Mouse (Mus musculus) stomach, embryonic 15.5 days (tissue): ENCODE results near the gene Ptger1. TPM values are rescaled to one million over a fixed set of nuclear protein-coding genes. Genes with fewer than 3 reads are reported as not detected.

Experiments used
- ATAC-seq: fragments of 200-750 bp; cut with Nextera tagmentation; 2 replicates; pipeline ENCODE4 v1.8.0; 2017; ENCODE audit warnings: low read depth, moderate number of reproducible peaks, moderate TSS enrichment; ENCODE audit not compliant: insufficient read depth, low FRiP score
- H3K27ac ChIP-seq: fragments of 300-500 bp; sonication (generic); 2 replicates; pipeline ENCODE4 v1.5.1; 2015; ENCODE audit warnings: mild to moderate bottlenecking, inconsistent platforms
- H3K27me3 ChIP-seq: fragments of 300-500 bp; sonication (generic); replicated peaks from 2 replicates; pipeline ENCODE4 v1.6.1; 2015; ENCODE audit warnings: inconsistent platforms
- H3K36me3 ChIP-seq: fragments of 300-500 bp; sonication (generic); 2 replicates; pipeline ENCODE4 v1.6.1; 2015; ENCODE audit warnings: inconsistent platforms
- H3K4me1 ChIP-seq: fragments of 300-500 bp; sonication (generic); 2 replicates; pipeline ENCODE4 v1.6.1; 2015; ENCODE audit warnings: inconsistent platforms
- H3K4me2 ChIP-seq: fragments of 300-500 bp; sonication (generic); 2 replicates; pipeline ENCODE4 v1.6.1; 2015; ENCODE audit warnings: mild to moderate bottlenecking, inconsistent platforms
- H3K4me3 ChIP-seq: fragments of 300-500 bp; sonication (generic); replicated peaks from 2 replicates; pipeline ENCODE4 v1.5.1; 2015; ENCODE audit warnings: inconsistent platforms
- H3K9ac ChIP-seq: fragments of 300-500 bp; sonication (generic); 2 replicates; pipeline ENCODE4 v1.6.1; 2015; ENCODE audit warnings: inconsistent platforms
- H3K9me3 ChIP-seq: fragments of 300-500 bp; sonication (generic); 2 replicates; pipeline ENCODE4 v1.6.1; 2016; ENCODE audit warnings: inconsistent platforms
- WGBS: fragments of 180-500 bp; shearing (Covaris S2); methylation state at CpG from one replicate; pipeline ENCODE4 v1.1.7; 2015; 5-methylcytosine and 5-hydroxymethylcytosine counted together
- polyA plus RNA-seq: library from polyadenylated mRNA; unstranded; fragments of >200 nt; fragmentation: Nextera tagmentation; extraction: Ambion mirVana; gene quantifications from 2 replicates; pipeline ENCODE4 v1.2.1, GENCODE M21; 2015

Ptger1 gene
- 4.4 and 5.4 TPM in 2 replicates for polyA plus RNA-seq

- H3K4me1 ChIP-seq: peaks cover 67% of the 10 kb centered on the region
- peak; percentile 32 for ATAC-seq
- peaks cover 9% of the 10 kb centered on the region for H3K36me3 ChIP-seq
- H3K4me3 ChIP-seq: peak within 1 kb of the TSS; percentile 20
- peak within 1 kb of the TSS; percentile 18; the same call in 1 of the 2 replicates for H3K9ac ChIP-seq
- H3K27me3 ChIP-seq: no peaks in the 10 kb centered on the region
- 14% methylated on average over 14 of the region's 14 CpGs for WGBS
- peak within 1 kb of the TSS; percentile 75 for H3K4me2 ChIP-seq
- no peaks in the 10 kb centered on the region for H3K9me3 ChIP-seq
- H3K27ac ChIP-seq: peak within 1 kb of the TSS; percentile 86
Observed at GRCm38 (mm10) chr8:83665969-83666865, at the start of gene Ptger1. Gene Ptger1 (plus strand): TSS chr8:83666678.

GRCm38 (mm10) chr8:83617111-83617510 is 49.4 kb upstream of the Ptger1 start:
- no peak for ATAC-seq
- 86% methylated on average over 2 of the region's 2 CpGs for WGBS
- Histone ChIP-seq H3K27ac (no peak overlapping the region), H3K36me3 (peaks cover 9% of the 10 kb centered on the region; the same call in 1 of the 2 replicates), H3K9ac (no peak overlapping the region), H3K9me3 (no peaks in the 10 kb centered on the region), H3K4me3 (no peak overlapping the region), H3K27me3 (no peaks in the 10 kb centered on the region), H3K4me2 (no peak overlapping the region), H3K4me1 (peaks cover 1% of the 10 kb centered on the region; the same call in 1 of the 2 replicates)

- 89% methylated on average over 2 of the region's 2 CpGs for WGBS
- Histone ChIP-seq H3K4me1 (peaks cover 3% of the 10 kb centered on the region; the same call in 1 of the 2 replicates), H3K27me3 (no peaks in the 10 kb centered on the region), H3K36me3 (0 out of 2 replicates have a peak, but pooled peaks cover 5% of the 10 kb centered on the region), H3K27ac (no peak overlapping the region), H3K9ac (no peak overlapping the region), H3K4me3 (no peak overlapping the region), H3K9me3 (no peaks in the 10 kb centered on the region), H3K4me2 (no peak overlapping the region)
- no peak for ATAC-seq
Observed at GRCm38 (mm10) chr8:83618566-83618965, 47.9 kb upstream of the Ptger1 start.

GRCm38 (mm10) chr8:83619568-83620285 is 46.8 kb upstream of the Ptger1 start:
- Histone ChIP-seq H3K36me3 (no peaks in the 10 kb centered on the region), H3K27me3 (no peaks in the 10 kb centered on the region), H3K4me1 (peaks cover 3% of the 10 kb centered on the region; the same call in 1 of the 2 replicates), H3K9ac (no peak overlapping the region), H3K27ac (peak overlapping the region; percentile 64), H3K4me2 (no peak overlapping the region), H3K9me3 (no peaks in the 10 kb centered on the region), H3K4me3 (no peak overlapping the region)
- ATAC-seq: peak; percentile 29; the same call in 1 of the 2 replicates
- 78% methylated on average over 9 of the region's 9 CpGs for WGBS

GRCm38 (mm10) chr8:83621691-83622388 is 44.6 kb upstream of the Ptger1 start:
- WGBS: 52% methylated on average over 15 of the region's 15 CpGs
- no peaks in the 10 kb centered on the region for H3K9me3 ChIP-seq
- no peaks in the 10 kb centered on the region for H3K27me3 ChIP-seq
- H3K4me2 ChIP-seq: peak overlapping the region; percentile 88
- H3K36me3 ChIP-seq: no peaks in the 10 kb centered on the region
- no peak overlapping the region for H3K27ac ChIP-seq
- no peak for ATAC-seq
- peak overlapping the region; percentile 26; the same call in 1 of the 2 replicates for H3K9ac ChIP-seq
- H3K4me1 ChIP-seq: peaks cover 3% of the 10 kb centered on the region; the same call in 1 of the 2 replicates
- peak overlapping the region; percentile 38 for H3K4me3 ChIP-seq

- 7% methylated on average over 23 of the region's 23 CpGs for WGBS
- peak; percentile 85 for ATAC-seq
- H3K9ac ChIP-seq: peak overlapping the region; percentile 26; the same call in 1 of the 2 replicates
Observed at GRCm38 (mm10) chr8:83622389-83622989, 44.0 kb upstream of the Ptger1 start.

GRCm38 (mm10) chr8:83623549-83623948 is 42.9 kb upstream of the Ptger1 start:
- Histone ChIP-seq H3K4me1 (peaks cover 3% of the 10 kb centered on the region; the same call in 1 of the 2 replicates), H3K9ac (no peak overlapping the region), H3K4me3 (no peak overlapping the region), H3K4me2 (no peak overlapping the region), H3K27ac (no peak overlapping the region), H3K9me3 (no peaks in the 10 kb centered on the region), H3K27me3 (no peaks in the 10 kb centered on the region), H3K36me3 (no peaks in the 10 kb centered on the region)
- ATAC-seq: no peak
- 84% methylated on average over 7 of the region's 7 CpGs for WGBS

More at GRCm38 (mm10) chr8:83622389-83622989, 44.0 kb upstream of the Ptger1 start:
- Histone ChIP-seq H3K4me1 (peaks cover 3% of the 10 kb centered on the region; the same call in 1 of the 2 replicates), H3K9me3 (no peaks in the 10 kb centered on the region), H3K27me3 (no peaks in the 10 kb centered on the region), H3K36me3 (no peaks in the 10 kb centered on the region), H3K4me2 (peak overlapping the region; percentile 88), H3K4me3 (peak overlapping the region; percentile 38), H3K27ac (no peak overlapping the region)

- ATAC-seq: no peak
- no peaks in the 10 kb centered on the region for H3K36me3 ChIP-seq
- H3K27ac ChIP-seq: no peak overlapping the region
- no peaks in the 10 kb centered on the region for H3K9me3 ChIP-seq
- H3K27me3 ChIP-seq: no peaks in the 10 kb centered on the region
- H3K4me1 ChIP-seq: peaks cover 3% of the 10 kb centered on the region; the same call in 1 of the 2 replicates
- no peak overlapping the region for H3K9ac ChIP-seq
- 41% methylated on average over 3 of the region's 3 CpGs for WGBS
- no peak overlapping the region for H3K4me2 ChIP-seq
- no peak overlapping the region for H3K4me3 ChIP-seq
Observed at GRCm38 (mm10) chr8:83624739-83625138, 41.7 kb upstream of the Ptger1 start.

GRCm38 (mm10) chr8:83625676-83626299 is 40.7 kb upstream of the Ptger1 start:
- peak; percentile 30; the same call in 1 of the 2 replicates for ATAC-seq
- Histone ChIP-seq H3K4me1 (peaks cover 3% of the 10 kb centered on the region; the same call in 1 of the 2 replicates), H3K4me3 (no peak overlapping the region), H3K27me3 (no peaks in the 10 kb centered on the region), H3K4me2 (no peak overlapping the region), H3K27ac (no peak overlapping the region), H3K9ac (no peak overlapping the region), H3K9me3 (no peaks in the 10 kb centered on the region), H3K36me3 (no peaks in the 10 kb centered on the region)
- 82% methylated on average over 6 of the region's 6 CpGs for WGBS

- H3K4me2 ChIP-seq: no peak overlapping the region
- no peaks in the 10 kb centered on the region for H3K27me3 ChIP-seq
- H3K4me1 ChIP-seq: no peaks in the 10 kb centered on the region
- H3K4me3 ChIP-seq: no peak overlapping the region
- no peak overlapping the region for H3K27ac ChIP-seq
- 77% methylated on average over 7 of the region's 7 CpGs for WGBS
- H3K9me3 ChIP-seq: no peaks in the 10 kb centered on the region
- no peak overlapping the region for H3K9ac ChIP-seq
- H3K36me3 ChIP-seq: no peaks in the 10 kb centered on the region
- no peak for ATAC-seq
Observed at GRCm38 (mm10) chr8:83632083-83632707, 34.3 kb upstream of the Ptger1 start.
